Mouse (Mus musculus) spleen, adult 18-20 months (tissue): ENCODE data around the gene Vmn1r230.

ENCODE experiments used
- DNase-seq, 2 experiments: peaks; one replicate each; pipeline ENCODE4 v3.0.0; 2022; ENCODE audit warnings: mixed read lengths in 2 of 2

The Vmn1r230 gene

DNA sequence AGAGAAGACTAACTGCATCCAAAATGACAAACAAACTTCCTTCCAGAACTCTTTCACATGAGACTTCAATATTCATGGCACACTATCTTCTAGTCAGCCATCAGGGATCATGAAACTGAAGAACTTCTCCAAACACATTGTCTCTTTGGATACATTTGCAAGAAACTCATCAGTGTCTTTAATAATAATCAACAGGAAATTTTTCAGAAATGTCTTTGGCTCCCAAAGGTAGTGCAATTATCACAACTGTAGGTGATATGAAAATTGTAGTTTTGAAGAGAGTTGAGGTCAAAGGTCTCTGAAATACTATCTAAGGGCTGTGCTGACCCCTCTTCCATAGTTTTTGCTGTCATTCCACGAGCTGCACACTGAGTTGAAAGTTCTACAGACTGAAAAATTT is at the start of gene Vmn1r230:
Gene Vmn1r230 (plus strand): TSS at position 301 of the 400 bp plus-strand sequence.
- no peak for DNase-seq

DNA sequence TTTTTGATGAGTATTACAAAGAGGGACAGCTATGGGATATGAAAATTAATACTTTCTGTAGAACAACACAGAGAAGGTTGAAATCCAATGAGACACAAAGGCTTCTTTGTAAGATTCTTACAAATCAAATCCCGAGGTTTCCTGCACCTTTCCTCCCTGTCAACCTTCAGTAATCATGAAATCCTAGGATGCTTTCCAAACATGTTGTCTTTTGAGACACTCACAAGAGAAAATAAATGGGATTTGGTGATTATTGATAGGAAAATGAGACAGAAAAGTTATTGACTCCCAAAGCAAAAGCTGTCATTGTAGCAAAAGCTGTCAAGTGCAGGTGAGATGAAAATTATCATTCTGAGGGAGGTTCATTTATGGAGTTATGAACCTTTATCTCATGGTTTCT is 29.0 kb upstream of the Vmn1r230 start, which contains the start of gene Vmn1r229:
Gene Vmn1r229 (plus strand): TSS at position 301 of the 400 bp plus-strand sequence.
- no peak for DNase-seq
